Mouse (Mus musculus) CH12.LX (cell line): ENCODE results near the gene Idh3a. TPM values are rescaled to one million over a fixed set of nuclear protein-coding genes. Genes with fewer than 3 reads are reported as not detected.
A peak's percentile ranks its signal among the peaks of the same experiment; 100 is the strongest.

Source experiments
- DNase-seq: peaks from one replicate; pipeline ENCODE4 v3.0.0-alpha.2; 2013; ENCODE audit errors: extremely low read depth
- H3K27ac ChIP-seq: 2 replicates; pipeline ENCODE4 v1.5.1; 2012; ENCODE audit warnings: low read depth, mild to moderate bottlenecking, control low read depth, moderate library complexity; ENCODE audit not compliant: insufficient read depth
- H3K27me3 ChIP-seq: replicated peaks from 2 replicates; pipeline ENCODE3; 2012; ENCODE audit warnings: inconsistent platforms
- H3K36me3 ChIP-seq, 2 experiments: replicated peaks in 1 of 2; 2 replicates each; pipeline versions ENCODE3 to v1.6.1; 2012; ENCODE audit warnings: inconsistent platforms in 1 of 2, low read length in 1 of 2, mild to moderate bottlenecking in 1 of 2, mixed read lengths in 1 of 2, moderate library complexity in 1 of 2; ENCODE audit not compliant: control insufficient read depth in 1 of 2, insufficient read depth in 1 of 2
- H3K4me1 ChIP-seq, 2 experiments: 2 replicates each; pipeline ENCODE4 v1.6.1; 2012; ENCODE audit warnings: inconsistent platforms in 1 of 2, moderate library complexity in 1 of 2; ENCODE audit not compliant: insufficient read depth in 2 of 2, control insufficient read depth in 1 of 2
- H3K4me2 ChIP-seq: 2 replicates; pipeline ENCODE4 v1.6.1; 2012; ENCODE audit warnings: low read depth, mild to moderate bottlenecking, control low read depth; ENCODE audit not compliant: poor library complexity, insufficient read depth, severe bottlenecking
- H3K4me3 ChIP-seq, 3 experiments: fragments of 150-350 bp in 1 of 3; sonication (generic) in 1 of 3; replicated peaks in 1 of 3; 2 replicates each; pipeline versions ENCODE3 to v1.5.1; 2011 to 2012; ENCODE audit warnings: low read depth in 2 of 3, low read length in 2 of 3, mild to moderate bottlenecking in 2 of 3, moderate library complexity in 2 of 3, control low read depth in 1 of 3, improper control_type of control experiment in 1 of 3, inconsistent platforms in 1 of 3, mixed read lengths in 1 of 3; ENCODE audit not compliant: poor library complexity in 1 of 3
- H3K79me2 ChIP-seq: replicated peaks from 2 replicates; pipeline ENCODE4 v1.6.1; 2012; ENCODE audit warnings: mild to moderate bottlenecking, moderate library complexity; ENCODE audit not compliant: control insufficient read depth, poor library complexity, insufficient read depth, severe bottlenecking; ENCODE audit errors: extremely low read depth
- H3K9ac ChIP-seq: 2 replicates; pipeline ENCODE4 v1.6.1; 2012; ENCODE audit warnings: low read depth, mild to moderate bottlenecking, control low read depth, moderate library complexity; ENCODE audit not compliant: insufficient read depth
- H3K9me3 ChIP-seq: replicated peaks from 2 replicates; pipeline ENCODE3; 2012; ENCODE audit warnings: low read length, inconsistent platforms, mixed read lengths
- CHD1 ChIP-seq: IDR thresholded peaks from 2 replicates; pipeline ENCODE4 v1.6.1; 2012; ENCODE audit warnings: low read depth, low read length, improper control_type of control experiment, inconsistent platforms
- CHD2 ChIP-seq: IDR thresholded peaks from 2 replicates; pipeline ENCODE4 v1.6.1; 2011; ENCODE audit warnings: low read length, improper control_type of control experiment
- CTCF ChIP-seq, 2 experiments: IDR thresholded peaks in 1 of 2; conservative IDR thresholded peaks in 1 of 2; 2 replicates each; pipeline ENCODE4 v1.5.1; 2011 to 2012; ENCODE audit warnings: low read depth in 2 of 2, low read length in 2 of 2, improper control_type of control experiment in 1 of 2, inconsistent platforms in 1 of 2, mild to moderate bottlenecking in 1 of 2, moderate library complexity in 1 of 2
- E2F4 ChIP-seq: IDR thresholded peaks from 2 replicates; pipeline ENCODE4 v1.6.1; 2011; ENCODE audit warnings: low read depth, low read length, improper control_type of control experiment; ENCODE audit not compliant: insufficient replicate concordance
- EP300 ChIP-seq: IDR thresholded peaks from 2 replicates; pipeline ENCODE4 v1.6.1; 2011; ENCODE audit warnings: low read length, improper control_type of control experiment
- HCFC1 ChIP-seq: IDR thresholded peaks from 2 replicates; pipeline ENCODE4 v1.6.1; 2012; ENCODE audit warnings: low read depth, mild to moderate bottlenecking, inconsistent platforms, low read length, improper control_type of control experiment
- IRF4 ChIP-seq: IDR thresholded peaks from 2 replicates; pipeline ENCODE4 v1.6.1; 2014; ENCODE audit warnings: low read depth, mild to moderate bottlenecking, inconsistent platforms, low read length, improper control_type of control experiment
- JUN ChIP-seq: IDR thresholded peaks from 2 replicates; pipeline ENCODE4 v1.6.1; 2011; ENCODE audit warnings: low read depth, mild to moderate bottlenecking, low read length, improper control_type of control experiment, moderate library complexity; ENCODE audit not compliant: insufficient read depth
- KAT2A ChIP-seq: IDR thresholded peaks from 2 replicates; pipeline ENCODE4 v1.6.1; 2012; ENCODE audit warnings: low read length, improper control_type of control experiment, inconsistent platforms; ENCODE audit not compliant: insufficient replicate concordance
- MAX ChIP-seq: IDR thresholded peaks from 2 replicates; pipeline ENCODE4 v1.6.1; 2011; ENCODE audit warnings: low read length, improper control_type of control experiment
- MEF2A ChIP-seq: IDR thresholded peaks from 2 replicates; pipeline ENCODE4 v1.6.1; 2014; ENCODE audit warnings: low read depth, mild to moderate bottlenecking, inconsistent platforms, low read length, improper control_type of control experiment, borderline replicate concordance
- MYC ChIP-seq: IDR thresholded peaks from 2 replicates; pipeline ENCODE4 v1.6.1; 2011; ENCODE audit warnings: low read depth, mild to moderate bottlenecking, improper control_type of control experiment, low read length
- POLR2AphosphoS2 ChIP-seq: IDR thresholded peaks from 2 replicates; pipeline ENCODE4 v1.6.1; 2011; ENCODE audit warnings: low read depth, low read length, improper control_type of control experiment
- RAD21 ChIP-seq: IDR thresholded peaks from 2 replicates; pipeline ENCODE4 v1.6.1; 2011; ENCODE audit warnings: low read depth, mild to moderate bottlenecking, low read length, improper control_type of control experiment, moderate library complexity
- RCOR1 ChIP-seq: conservative IDR thresholded peaks from 2 replicates; pipeline ENCODE4 v1.6.1; 2012; ENCODE audit warnings: low read depth, mild to moderate bottlenecking, inconsistent platforms, low read length, improper control_type of control experiment
- SMC3 ChIP-seq: IDR thresholded peaks from 2 replicates; pipeline ENCODE4 v1.6.1; 2011; ENCODE audit warnings: low read depth, low read length, improper control_type of control experiment
- TBP ChIP-seq: conservative IDR thresholded peaks from 2 replicates; pipeline ENCODE4 v1.6.1; 2011; ENCODE audit warnings: low read depth, low read length, improper control_type of control experiment
- TCF12 ChIP-seq: IDR thresholded peaks from 2 replicates; pipeline ENCODE4 v1.6.1; 2014; ENCODE audit warnings: low read depth, mild to moderate bottlenecking, inconsistent platforms, low read length, improper control_type of control experiment
- UBTF ChIP-seq: IDR thresholded peaks from 2 replicates; pipeline ENCODE4 v1.6.1; 2012; ENCODE audit warnings: low read depth, mild to moderate bottlenecking, inconsistent platforms, low read length, improper control_type of control experiment, moderate library complexity
- USF1 ChIP-seq: IDR thresholded peaks from 2 replicates; pipeline ENCODE4 v1.6.1; 2014; ENCODE audit warnings: low read depth, mild to moderate bottlenecking, inconsistent platforms, low read length, improper control_type of control experiment
- USF2 ChIP-seq: conservative IDR thresholded peaks from 2 replicates; pipeline ENCODE4 v1.6.1; 2011; ENCODE audit warnings: low read depth, low read length, improper control_type of control experiment
- ZMIZ1 ChIP-seq: IDR thresholded peaks from 2 replicates; pipeline ENCODE4 v1.6.1; 2012; ENCODE audit warnings: low read depth, mild to moderate bottlenecking, inconsistent platforms, low read length, improper control_type of control experiment
- ZNF384 ChIP-seq: IDR thresholded peaks from 2 replicates; pipeline ENCODE4 v1.6.1; 2012; ENCODE audit warnings: low read depth, low read length, improper control_type of control experiment, inconsistent platforms
- dilution Hi-C: fragments of 300-500 bp; cut with MboI; formaldehyde crosslinking; loops from 2 replicates; pipeline ENCODE4 v1.14.3; 2020; ENCODE audit warnings: low sequenced_read_pairs; ENCODE audit not compliant: extremely low pct_unique_long_range_greater_than_20kb, extremely low pct_ligation_motif_present
- in situ Hi-C: fragments of 300-500 bp; cut with MboI; formaldehyde crosslinking; loops from 3 replicates; pipeline ENCODE4 v1.14.3; 2019; ENCODE audit warnings: low sequenced_read_pairs, low pct_ligation_motif_present, low pct_unique_long_range_greater_than_20kb, mixed read lengths
- polyA plus RNA-seq: library from polyadenylated mRNA; unstranded; fragments of >175 nt; gene quantifications from 2 replicates; pipeline ENCODE4 v1.2.1, GENCODE M21; 2012; ENCODE audit warnings: low read depth; ENCODE audit not compliant: insufficient read length
- total RNA-seq, 2 experiments: library from RNA; depleted of rRNA; stranded (reverse); fragments of 300-350 nt in 1 of 2; fragments of >200 nt in 1 of 2; gene quantifications; 2 replicates each; pipeline ENCODE4 v1.2.3; 2012 to 2014

Idh3a gene
- total and polyA plus RNA-seq, 3 experiments, result 102 to 198 (median 178) TPM

DNA sequence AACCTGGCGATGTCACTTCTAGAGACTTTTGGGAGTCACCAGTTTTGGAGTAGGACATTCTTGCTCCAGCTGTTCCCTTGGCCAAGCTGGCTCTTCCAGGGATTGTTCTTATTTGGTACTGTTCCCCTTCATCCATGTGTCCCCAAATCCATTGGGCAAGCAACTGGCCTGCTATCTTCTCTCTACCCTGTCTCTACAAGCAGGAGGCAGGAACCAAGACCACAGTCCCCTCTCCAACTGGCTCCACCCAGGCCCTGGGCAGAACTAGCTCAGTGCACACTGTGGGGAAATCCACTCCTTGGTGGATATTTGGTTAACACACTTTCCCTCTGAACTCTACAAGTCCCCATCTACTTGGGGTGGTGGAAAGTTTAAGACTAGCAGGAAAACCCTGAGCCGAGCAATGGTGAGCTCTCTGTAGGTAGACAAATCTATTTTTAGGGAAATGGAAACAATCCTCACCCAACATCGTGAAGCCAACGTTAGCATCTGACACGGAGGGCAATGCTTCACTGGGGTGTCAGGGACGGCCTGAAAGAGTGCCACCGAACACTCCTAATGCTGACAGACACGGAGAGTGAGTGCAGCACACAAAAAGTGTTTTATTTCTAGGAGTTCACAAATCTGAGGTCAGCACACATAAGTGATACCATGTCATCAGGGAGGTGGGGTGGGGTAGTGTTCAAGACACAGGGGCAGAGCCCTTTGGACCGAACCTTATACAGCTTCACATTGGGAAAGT is 41.8 kb upstream of the Idh3a start (continued):
- TF ChIP-seq SMC3 (no peak; the same call in 1 of the 2 replicates), MAX (peak; percentile 36; the same call in 1 of the 2 replicates), USF1 (no peak), TBP (peak; percentile 58), ZMIZ1 (peak; percentile 36; the same call in 1 of the 2 replicates), IRF4 (peak; percentile 65), EP300 (peak; percentile 77), HCFC1 (peak; percentile 32; the same call in 1 of the 2 replicates), MEF2A (peak; percentile 96), JUN (peak; percentile 44; the same call in 1 of the 2 replicates), UBTF (peak; percentile 27; the same call in 1 of the 2 replicates), MYC (peak; percentile 38; the same call in 1 of the 2 replicates), CTCF (conservative IDR thresholded peaks at IDR 0.05 in 1 of 2, IDR thresholded peaks at IDR 0.05 in 1 of 2; ENCODE audit: low read depth in 2 of 2, low read length in 2 of 2) (no peak)

DNA sequence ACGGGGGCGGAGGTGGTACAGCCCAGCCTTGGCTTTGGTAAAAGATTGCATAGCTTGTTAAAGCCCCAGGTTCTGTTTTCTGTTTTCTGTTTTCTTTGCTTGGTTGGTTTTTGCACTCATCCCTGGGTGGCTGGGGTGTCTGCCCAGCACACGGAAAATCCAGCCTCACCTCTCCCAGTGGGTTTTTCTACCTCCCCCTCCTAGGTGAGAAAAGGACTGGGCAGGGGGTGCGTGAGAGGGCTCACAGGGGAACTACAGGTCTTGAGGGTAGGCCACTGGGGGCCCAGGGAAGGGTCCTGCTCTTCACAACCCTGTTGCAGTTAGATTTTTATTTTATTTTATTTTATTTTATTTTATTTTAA is 41.2 kb upstream of the Idh3a start:
- dilution Hi-C loops, result no loop called here
- Histone ChIP-seq H3K4me1 (peaks cover 42 to 88% of the 10 kb centered on the region in 2 experiments), H3K9me3 (no peaks in the 10 kb centered on the region), H3K79me2 (no peaks in the 10 kb centered on the region), H3K36me3 (no peaks in the 10 kb centered on the region), H3K9ac (peak overlapping the region; percentile 28), H3K4me3 (peak overlapping the region in 1 of 3 experiments; percentile 27), H3K27ac (peak overlapping the region; percentile 98), H3K4me2 (peak overlapping the region; percentile 71), H3K27me3 (no peaks in the 10 kb centered on the region)
- TF ChIP-seq IRF4, result peak; percentile 68; the same call in 1 of the 2 replicates
- TF ChIP-seq MYC, result no peak
- TF ChIP-seq JUN, result peak; percentile 64; the same call in 1 of the 2 replicates
- TF ChIP-seq TCF12, result 0 out of 2 replicates have a peak, but pooled peaks have one; percentile 30
- TF ChIP-seq CHD1, result no peak
- no peak for TF ChIP-seq USF2
- TF ChIP-seq MAX, result no peak
- no peak for TF ChIP-seq E2F4
- no peak for TF ChIP-seq RAD21
- TF ChIP-seq RCOR1, result no peak
- no peak for TF ChIP-seq ZNF384
- TF ChIP-seq POLR2AphosphoS2, result no peak
- TF ChIP-seq UBTF, result no peak
- TF ChIP-seq CHD2, result no peak
- no peak for TF ChIP-seq KAT2A
- TF ChIP-seq ZMIZ1, result 0 out of 2 replicates have a peak, but pooled peaks have one; percentile 28
- DNase-seq, result peak; percentile 61
- in situ Hi-C loops, result no loop called here
